Mouse (Mus musculus) ovary, postnatal 14 days (tissue): ENCODE measurements around the gene Cyp2d11.
"Not testable (repeated sequence)": the region's sequence is repeated elsewhere in the genome, so short reads cannot be mapped to it uniquely, and the experiment has no call there.

Experiments used
- DNase-seq: peaks from one replicate; pipeline ENCODE4 v3.0.0; 2022; ENCODE audit warnings: low spot score

Cyp2d11 gene

DNA sequence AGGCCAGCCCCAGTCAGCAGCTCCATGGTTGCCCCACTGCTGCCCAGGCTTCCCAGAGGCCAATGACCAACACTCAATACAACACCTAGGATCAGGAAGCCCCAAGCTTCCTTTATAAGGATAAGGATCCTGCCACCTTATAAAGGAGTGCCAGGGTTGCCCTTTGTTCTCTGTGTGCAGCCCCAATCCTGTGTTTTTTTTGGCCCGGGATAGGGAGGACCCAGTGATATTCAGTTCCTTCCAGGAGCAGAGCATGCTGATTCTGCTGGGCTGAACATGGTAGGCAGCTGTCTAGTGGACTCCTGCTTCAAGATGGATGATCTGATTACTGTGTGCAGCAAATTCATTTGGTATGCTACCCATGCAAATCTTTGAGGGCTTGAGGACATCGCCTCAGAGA is at the start of gene Cyp2d11:
Gene Cyp2d11 (minus strand): TSS at position 101 of the 400 bp plus-strand sequence.
- not testable (repeated sequence) for DNase-seq

DNA sequence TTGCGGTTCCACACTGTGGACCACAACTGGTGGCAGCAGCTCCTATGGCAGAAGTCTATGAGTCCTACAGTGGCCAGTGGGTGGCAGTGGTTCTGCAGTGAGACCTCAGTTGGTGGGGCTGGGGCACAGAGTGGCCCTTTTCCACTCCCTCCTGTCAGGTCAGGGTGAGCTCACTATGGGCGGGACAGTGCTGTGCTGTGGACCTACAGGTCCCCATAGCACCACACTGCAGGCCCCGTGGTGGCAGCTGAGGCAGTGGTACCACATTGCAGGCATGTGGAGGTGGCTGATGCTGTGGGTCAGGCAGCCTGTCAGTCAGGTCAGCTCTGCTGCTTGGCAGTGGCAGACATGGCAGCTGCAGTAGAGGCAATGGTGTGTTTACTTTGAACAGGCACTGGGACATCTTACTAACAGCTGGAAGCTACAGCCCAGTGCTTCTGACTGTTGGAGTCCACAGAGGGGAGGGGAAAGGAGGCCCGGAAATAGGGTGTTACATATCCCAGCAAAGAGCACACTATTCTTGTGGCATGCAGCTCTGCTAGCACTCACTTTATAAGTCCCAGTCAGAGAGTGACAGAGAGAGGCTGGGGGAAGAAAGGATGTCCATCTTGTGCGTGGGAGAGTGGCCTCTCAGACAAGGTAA is 44.3 kb upstream of the Cyp2d11 start:
- no peak for DNase-seq

DNA sequence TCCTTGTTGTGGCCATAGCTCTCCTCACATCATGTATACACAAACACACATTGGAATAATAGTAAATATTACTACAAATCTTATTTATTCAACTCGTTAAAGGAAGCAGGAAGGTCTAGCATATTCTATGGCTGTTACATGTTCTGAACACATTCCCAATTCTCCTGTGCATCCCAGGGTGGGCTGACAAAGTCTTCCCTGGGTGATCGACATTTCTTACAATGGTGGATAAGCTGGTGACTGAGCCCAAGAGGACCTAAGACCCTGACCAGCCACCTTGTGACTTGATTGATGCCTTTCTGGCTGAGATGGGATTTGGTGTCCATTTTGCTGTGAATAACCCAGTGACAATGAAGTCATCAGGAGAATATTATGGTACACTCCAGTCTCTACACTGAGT is 41.8 kb upstream of the Cyp2d11 start:
- DNase-seq: no peak

DNA sequence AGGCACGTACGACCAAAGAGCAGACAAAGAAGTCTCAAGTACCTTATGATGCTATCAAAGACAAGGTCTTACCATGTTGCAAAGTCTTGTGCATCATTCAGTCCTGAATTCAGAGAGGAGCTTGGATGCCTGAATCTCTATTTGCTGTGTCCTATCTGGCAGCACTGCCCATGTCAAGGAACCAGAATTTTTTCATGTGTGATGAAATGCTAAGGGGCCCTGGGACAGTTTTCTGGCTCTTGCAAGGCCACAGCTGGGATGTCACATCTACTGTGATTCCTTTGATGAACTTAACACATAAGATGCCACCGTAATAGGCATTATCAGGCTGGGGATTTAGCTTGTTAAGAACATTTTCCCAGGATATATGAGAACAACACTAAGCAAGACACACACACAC is 41.2 kb upstream of the Cyp2d11 start:
- no peak for DNase-seq

DNA sequence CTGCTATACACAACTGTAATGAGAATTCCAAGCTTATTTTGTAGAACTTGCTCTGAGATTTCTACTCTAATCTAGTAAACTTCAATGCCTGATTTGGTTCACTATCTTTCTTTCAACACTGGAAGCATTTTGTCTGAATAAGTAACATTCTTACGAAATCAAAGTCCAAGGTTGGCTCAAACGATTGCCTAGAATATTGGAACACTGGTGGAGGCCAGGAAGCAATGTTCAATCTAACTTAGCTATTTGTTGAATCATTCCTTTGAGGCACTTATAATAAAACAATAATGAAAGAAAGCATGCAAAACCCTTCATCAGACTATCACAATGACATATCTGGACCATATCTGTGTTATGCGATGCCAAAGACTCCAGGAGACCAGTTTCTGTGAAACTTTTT is 40.7 kb upstream of the Cyp2d11 start:
- DNase-seq: no peak

DNA sequence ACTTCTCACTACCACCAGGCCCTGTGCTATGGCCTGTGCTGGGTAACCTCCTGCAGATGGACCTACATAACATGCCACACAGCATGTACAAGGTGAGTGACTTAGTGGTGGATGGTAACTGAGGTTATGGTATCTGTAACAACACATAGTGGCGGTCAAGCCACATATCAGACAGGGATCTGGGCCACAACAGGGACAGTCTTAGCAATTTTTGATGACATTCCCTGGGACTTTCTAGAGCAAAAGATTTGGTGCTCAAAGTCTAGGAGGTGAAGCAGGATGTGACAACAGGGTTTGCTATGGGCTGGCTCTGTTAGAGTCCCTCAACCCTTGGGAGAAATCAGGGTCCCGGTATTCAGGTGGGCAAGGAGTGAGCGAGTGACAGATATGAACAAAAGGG is 39.8 kb upstream of the Cyp2d11 start:
- DNase-seq: no peak

DNA sequence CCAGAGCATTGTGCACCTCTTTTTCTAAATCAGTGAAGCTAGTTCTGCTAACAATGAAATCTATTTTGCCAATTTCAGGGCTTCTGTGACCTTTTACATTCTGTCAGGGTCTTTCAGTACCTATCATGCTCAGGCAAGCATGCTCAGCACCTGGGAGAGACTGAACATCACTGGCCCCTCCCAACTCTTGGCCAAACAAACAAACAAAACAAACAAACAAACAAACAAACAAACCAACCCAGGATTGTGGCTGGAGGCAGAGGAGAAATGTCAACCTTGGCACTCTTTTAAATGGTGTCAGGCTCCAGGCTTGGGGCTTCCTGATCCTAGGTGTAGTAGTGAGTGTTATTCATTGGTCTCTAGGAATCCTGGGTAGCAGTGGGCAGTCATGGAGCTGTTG is 39.3 kb upstream of the Cyp2d11 start, which contains the start of gene Cyp2d9:
Gene Cyp2d9 (plus strand): TSS at position 301 of the 400 bp plus-strand sequence.
- DNase-seq: no peak

DNA sequence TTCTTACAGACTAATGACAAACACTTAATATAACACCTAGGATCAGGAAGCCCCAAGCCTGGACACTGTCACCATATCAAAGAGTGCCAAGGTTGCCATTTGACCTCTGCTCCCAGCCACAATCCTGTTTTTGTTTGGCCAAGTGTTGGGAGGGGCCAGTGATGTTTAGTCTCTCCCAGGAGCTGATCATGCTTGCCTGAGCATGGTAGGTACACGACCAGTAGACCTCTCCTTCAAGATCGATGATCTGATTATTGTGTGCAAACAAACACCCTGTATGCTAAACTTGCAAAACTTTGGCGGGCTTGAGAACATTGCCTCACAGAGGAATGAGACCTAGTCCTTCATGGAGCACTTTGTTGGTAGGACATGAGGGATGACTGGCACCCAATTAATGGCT is 29.6 kb upstream of the Cyp2d11 start:
- no peak for DNase-seq

DNA sequence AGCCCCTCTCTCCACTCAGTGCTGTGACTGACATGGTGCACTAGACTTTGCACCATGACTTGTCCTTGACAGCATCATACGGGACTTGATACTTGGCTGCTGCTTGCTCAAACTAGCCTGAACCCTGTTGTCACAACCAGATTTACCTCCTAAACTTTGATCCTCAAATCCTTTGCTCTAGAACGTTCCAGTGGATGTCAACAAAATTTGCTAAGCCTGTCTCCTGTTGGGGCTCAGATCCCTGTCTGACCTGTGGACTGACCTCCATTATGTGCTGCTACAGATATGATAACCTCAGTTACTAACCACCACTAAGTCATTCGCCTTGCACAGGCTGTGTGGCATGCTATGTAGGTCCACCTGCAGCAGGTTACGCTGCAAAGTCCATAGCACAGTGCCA is 29.1 kb upstream of the Cyp2d11 start:
- DNase-seq: no peak

DNA sequence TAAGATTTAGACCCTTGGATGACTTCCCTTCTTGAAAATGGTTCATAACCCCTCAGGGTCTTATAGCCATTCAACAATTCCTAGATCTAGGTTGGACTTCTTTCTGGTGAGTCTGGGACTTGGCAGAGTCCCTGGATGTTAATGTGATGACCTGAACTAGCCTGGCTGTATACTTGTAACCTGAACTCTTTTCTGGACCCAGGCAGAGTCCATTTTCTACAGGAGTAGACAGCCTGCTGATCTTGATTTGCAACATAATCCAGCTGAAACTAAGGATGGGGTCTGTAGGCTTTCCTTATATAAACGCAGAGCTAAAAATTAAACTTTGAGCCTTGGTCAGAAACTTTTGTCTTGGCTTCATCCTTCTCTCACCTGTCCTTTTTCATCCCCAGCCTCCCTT is 24.8 kb upstream of the Cyp2d11 start:
- no peak for DNase-seq

DNA sequence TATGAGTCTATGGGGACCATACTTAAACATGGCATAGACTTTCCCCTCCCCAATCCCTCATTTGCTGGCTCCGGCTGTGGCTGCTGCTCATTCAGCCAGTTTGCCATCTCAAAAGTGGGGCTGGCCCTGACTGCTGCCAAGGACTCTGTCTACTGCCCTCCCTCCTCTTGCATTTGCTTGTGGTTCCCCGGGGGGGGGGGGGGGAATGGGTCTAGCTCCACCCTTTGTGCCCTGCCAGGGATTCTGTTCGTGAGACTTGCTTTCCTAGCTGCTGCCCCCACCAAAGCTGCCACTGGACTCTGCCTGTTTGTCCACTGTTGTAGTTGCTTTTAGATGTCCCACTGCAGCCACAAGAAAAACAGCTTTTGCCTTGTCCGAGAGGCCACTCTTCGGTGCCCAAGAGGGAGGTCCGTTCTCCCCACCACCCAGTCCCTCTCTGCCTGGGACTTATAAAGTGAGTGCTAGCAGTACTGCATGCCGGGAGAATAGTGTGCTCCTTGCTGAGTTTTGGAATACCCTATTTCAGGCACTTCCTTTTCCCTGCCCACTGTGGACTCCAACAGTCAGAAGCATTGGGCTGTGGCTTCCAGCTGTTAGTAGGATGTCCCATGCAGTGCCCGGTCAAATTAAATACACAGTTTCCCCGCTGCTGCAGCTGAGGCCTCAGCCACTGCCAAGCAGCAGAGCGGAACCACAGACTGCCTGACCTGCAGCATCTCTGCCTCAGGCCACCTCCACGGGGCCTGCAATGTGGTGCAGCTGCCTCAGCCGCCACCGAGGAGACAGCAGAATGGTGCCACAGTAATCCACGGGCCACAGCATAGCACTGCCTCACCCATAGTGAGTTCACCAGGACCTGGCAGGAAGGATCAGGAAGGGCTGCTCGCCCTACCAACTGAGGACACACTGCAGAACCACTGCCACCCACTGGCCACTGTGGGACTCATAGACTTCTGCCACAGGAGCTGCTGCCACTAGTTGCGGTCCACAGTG is 23.3 kb upstream of the Cyp2d11 start:
- DNase-seq: peak; percentile 78

DNA sequence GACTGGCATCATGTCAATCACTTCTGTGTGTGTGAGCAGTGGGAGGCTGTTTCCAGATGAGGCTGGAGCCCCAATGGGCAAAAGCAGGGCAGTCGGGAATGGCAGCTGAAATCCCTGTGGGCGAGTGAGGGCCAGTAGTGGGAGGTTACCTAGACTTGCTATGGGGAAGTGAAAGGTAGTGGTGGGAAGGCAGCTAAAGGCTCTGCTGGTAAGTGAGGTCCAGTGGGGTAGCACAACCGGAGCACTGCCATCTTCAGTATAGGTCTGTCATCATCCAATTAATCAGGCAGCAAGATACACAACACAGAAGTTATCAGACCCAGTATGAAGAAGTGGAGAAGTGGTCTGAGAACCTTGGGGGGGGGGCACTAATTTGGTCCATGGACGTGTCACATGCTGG is 13.7 kb upstream of the Cyp2d11 start:
- DNase-seq: no peak

DNA sequence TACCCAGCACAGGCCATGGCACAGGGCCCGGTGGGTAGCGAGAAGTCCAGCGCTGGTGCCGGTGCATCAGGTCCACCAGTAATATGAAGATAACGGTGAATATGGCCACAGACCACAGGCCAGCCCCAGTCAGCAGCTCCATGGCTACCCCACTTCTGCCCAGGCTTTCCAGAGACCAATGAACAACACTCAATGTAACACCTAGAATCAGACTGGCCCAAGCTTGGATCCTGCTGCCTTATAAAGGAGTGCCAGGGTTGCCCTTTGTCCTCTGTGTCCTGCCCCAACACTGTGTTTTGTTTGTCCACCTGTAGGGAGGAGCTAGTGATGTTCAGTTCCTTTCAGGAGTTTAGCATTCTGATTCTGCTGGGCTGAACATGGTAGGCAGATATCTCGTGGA is 13.2 kb upstream of the Cyp2d11 start, which contains the start of gene Cyp2d10:
Gene Cyp2d10 (minus strand): TSS at position 215 of the 400 bp plus-strand sequence.
- no peak for DNase-seq

DNA sequence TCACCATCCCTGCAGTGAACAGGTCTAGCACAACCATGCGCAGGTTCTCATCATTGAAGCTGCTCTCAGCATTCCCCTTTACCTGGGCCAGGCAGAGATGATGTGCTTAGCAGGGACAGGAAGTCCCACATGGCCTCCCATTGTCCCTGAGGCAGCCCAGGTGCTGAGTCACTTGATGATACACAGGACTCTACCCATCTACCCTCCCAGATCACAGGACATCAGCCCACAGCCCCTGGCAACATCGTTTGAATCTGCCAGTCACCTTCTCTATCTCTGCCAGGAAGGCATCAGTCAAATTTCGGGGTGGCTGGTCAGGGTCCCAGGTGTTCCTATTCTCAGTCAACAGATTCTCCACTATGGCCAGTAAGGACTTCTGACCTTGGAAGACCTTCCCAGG is 10.3 kb upstream of the Cyp2d11 start:
- no peak for DNase-seq

DNA sequence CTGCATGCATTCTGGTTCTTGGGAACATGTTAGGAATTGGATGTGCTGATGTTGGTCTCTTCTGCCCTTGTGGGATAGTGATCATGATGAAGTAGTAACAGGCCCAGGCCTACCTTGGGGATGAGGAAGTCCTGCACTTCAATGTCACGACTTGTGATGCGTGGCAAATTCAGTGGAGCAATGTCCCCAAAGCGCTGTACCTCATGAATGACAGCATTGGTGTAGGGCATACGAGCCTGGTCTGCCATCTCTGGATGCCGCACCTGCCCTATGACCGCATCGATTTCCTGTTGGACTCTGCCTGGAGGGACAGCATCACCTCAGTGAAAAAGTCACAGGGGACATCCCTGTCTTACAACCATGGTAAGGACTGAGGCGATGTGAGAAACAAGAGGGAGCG is 9.8 kb upstream of the Cyp2d11 start:
- DNase-seq: no peak

DNA sequence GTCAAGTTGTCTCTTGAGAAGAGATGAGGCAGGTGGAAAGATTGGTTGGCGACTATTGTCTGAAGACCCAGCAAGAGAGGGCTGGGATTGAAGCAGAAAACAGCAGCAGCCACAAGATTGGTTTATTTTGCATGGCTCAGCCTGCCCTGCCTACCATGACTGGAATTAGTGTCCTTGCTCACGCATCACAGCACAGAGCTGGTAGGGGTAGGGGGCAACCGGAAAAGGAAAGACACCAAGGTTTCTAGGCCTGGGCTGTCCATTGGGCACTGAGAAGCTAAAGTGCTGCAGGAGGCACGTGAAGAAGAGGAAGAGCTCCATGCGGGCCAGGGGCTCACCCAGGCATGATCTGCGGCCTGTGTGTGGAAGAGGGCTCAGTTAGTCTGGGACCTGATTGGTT is 8.9 kb upstream of the Cyp2d11 start:
- DNase-seq: no peak

DNA sequence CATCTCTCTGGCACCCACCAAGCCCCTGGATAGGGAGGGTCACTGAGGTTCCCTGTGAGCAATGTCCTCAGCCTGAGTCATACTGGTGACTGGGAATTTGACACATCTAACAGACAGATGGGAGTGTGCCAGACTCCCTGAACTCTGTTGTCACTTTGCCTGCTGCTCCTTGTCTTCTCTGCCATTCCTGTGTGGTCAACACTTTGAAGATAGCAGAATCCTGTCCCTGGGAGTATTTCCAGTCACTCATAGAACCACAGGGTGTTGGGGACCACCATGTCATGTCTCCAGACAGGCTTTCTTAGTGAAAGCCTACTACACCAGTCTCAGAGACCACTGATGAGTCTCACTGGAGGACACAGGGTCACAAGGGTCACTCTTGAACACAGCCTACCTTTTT is 8.3 kb upstream of the Cyp2d11 start:
- no peak for DNase-seq

DNA sequence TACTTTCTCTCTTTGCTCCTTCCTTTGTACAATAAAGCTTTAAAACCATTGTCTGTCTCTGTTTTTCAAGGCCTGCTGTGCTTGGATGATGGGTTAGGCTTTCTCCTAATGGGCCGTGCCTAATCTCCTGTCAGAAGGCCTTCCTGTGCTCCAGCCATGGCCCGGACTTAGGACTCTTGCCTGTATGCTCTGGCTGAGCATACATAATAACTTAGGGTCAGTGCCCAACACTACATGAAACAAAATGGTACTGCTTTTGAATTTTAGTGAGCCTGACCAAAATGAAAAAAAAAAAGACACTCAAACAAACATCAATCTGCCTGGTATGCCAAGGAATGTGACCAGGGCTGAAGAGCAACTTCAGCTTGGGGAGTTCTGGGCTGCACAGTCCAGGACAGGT is 7.7 kb upstream of the Cyp2d11 start:
- DNase-seq: no peak

DNA sequence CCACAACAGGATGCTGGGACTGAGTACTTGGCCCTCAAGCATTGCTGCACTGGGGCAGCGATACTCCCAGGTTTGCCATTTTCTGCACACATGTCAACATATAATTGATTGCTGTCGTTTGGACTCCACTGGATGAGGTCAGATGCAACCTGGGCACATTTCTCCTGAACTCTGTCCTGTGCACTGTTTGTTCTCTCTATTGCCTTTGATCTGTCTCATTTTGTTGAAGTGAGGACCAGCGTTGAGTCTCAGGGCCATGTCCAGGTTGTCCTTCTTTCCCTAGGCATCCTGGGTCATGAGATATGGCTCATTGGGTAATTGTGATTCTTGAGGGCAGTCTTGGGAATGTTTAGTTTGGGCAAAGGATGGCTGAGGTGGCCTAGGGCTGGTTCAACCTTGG is 2.1 kb upstream of the Cyp2d11 start:
- DNase-seq: not testable (repeated sequence)

DNA sequence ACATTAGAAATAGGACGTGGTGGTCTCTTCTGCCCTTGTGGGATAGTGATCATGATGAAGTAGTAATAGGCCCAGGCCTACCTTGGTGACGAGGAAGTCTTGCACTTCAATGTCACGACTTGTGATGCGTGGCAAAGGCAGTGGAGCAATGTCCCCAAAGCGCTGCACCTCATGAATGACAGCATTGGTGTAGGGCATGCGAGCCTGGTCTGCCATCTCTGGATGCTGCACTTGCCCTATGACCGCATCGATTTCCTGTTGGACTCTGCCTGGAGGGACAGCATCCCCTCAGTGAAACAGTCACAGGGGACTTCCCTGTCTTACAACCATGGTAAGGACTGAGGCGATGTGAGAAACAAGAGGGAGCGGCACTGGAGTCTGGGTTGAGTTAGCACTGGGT is 3.9 kb downstream of the Cyp2d11 start:
- not testable (repeated sequence) for DNase-seq

DNA sequence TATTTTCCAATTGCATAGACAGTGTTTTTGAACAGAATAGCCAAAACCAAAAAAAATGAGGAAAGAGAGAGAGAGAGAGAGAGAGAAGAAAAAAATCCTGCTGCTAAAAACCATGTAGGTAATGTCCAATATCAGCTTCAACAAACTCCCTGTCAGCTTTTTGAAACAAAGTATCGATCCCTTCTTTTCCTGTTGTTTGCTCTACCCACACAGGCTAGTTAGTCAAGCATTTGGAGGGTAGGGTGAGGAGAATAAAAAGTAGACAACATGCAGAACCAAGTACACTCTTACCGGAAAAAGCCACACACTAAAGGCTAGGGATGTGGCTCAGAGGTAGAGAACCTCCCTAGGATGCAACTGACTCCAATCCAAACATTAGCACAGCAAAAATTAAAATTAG is 8.1 kb downstream of the Cyp2d11 start:
- no peak for DNase-seq

DNA sequence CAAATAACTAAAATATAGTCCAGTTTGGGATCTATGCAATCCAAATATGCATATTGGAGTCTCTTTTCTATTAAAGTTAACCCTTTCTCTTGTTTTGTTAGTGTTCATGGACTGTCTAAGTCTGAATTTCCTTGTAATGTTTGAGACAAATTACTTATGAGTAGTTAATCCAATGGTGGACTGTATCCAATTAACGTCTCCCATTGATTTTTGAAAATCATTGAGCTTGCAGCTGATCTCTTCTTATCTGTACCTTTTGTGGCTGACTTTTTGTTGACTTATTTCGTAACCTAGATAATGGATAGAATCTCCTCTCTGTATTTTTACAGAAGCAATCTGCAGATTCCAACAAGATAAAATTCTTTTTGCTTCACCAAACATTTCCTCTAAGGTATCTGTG is 11.4 kb downstream of the Cyp2d11 start:
- DNase-seq: no peak

DNA sequence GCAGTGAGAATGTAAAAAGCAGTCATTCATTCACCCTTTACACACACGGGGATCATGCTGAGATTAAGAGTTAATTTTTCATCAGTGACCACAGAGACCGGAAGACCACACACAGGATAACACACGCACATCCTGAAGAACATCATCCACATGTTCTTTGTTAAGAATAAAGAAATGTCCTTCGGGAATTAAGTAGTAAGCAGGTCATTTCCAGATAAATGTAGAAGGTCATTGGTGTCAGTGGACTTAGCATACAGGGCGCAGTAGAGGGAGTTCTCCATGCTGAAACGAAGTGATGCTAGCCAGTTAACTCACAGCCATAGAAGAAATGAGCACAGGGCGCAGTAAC is 13.1 kb downstream of the Cyp2d11 start:
- DNase-seq: no peak
